Mouse (Mus musculus) spleen, adult 18-20 months (tissue): ENCODE data around the gene Rbm47.

ENCODE experiments used
- DNase-seq, 2 experiments: peaks; one replicate each; pipeline ENCODE4 v3.0.0; 2022; ENCODE audit warnings: mixed read lengths in 2 of 2

Rbm47 gene

DNA sequence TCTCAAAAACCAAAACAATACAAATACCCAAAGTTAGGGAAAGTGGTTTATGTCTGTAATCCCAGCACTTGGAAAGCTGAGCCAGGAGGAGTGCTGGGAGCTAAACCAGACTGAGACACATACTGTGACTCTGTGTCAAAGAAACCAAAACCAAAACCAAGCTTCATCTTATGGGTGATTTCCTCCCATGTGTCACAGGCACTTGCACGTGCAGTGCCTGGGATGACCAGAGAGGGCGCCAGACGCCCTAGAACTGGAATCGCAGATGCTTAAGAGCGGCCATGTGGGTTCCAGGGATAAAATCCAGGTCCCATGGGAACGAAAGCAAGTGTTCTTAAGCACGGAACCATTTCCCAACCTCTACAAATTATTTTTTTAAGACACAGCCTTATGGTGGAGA is 89.6 kb downstream of the Rbm47 start:
- peak; percentile 34 to 65 for DNase-seq

GRCm38 (mm10) chr5:66082229-66082572 is 90.7 kb downstream of the Rbm47 start:
- DNase-seq = no peak

DNA sequence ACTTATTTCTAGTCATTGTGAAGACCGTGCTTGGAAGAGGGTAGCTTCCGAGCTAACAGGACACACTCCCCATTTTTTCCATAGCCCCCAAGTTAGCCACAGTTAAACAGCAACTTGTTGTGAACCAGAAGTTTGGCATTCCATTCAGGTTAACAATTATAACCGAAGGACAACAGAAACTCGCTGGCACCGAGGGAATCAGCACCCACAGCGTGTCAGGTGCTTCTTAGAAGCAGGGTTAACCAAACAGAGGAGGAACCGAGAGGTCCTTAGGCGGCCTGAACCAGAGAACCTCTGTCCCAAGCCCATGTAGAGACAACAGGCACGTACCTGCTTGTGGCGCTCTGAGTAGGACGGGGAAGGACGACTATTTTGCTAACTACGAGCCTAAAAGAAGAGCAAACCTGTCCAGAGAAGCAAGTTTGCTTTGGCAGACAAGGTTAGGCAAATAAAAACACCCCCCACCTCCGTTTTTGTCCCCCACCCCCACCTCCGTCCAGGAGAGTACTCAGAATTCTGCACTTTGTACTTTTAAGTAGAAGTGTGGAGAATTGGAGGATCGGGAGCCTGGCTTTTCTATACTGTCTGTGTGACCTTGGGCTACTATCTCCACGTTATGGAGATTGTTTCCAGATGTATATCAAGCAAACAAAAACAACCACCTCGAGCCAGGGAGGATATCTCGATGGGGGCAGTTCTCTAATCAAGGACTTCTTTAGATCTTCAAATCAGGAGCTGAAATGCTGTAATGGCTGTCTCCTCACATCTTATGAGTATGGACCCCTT is 91.3 kb downstream of the Rbm47 start:
- no peak for DNase-seq

- no peak for DNase-seq
Measured at GRCm38 (mm10) chr5:66080529-66081220, 92.2 kb downstream of the Rbm47 start.

- no peak for DNase-seq
Measured at GRCm38 (mm10) chr5:66079358-66080179, 93.3 kb downstream of the Rbm47 start.

DNA sequence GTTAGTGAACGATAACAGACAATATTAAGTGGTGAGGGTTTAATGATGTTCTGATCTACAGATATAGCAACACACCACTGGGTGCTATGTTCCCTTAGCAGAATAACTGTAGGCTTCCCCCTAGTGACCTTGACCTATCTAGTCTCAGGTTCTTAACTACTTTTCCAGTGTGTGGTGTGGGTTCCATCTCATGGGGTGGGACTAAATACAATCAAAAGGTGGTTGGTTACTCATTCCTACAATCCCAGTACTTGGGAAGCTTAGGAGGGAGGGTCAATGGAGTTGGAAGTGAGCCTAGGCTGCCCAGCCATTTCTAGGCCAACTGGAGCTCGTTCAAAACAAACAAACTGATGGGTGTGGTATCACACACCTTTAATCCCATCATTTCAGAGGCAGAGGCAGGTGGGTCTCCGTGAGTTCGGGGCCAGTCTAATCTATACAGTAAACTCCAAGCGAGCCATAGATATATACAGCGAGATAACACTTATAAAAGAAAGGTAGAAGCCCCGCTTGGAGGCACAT is 94.4 kb downstream of the Rbm47 start:
- DNase-seq = no peak

GRCm38 (mm10) chr5:66077416-66077815 is 95.5 kb downstream of the Rbm47 start:
- peak; percentile 18 to 38 for DNase-seq

DNA sequence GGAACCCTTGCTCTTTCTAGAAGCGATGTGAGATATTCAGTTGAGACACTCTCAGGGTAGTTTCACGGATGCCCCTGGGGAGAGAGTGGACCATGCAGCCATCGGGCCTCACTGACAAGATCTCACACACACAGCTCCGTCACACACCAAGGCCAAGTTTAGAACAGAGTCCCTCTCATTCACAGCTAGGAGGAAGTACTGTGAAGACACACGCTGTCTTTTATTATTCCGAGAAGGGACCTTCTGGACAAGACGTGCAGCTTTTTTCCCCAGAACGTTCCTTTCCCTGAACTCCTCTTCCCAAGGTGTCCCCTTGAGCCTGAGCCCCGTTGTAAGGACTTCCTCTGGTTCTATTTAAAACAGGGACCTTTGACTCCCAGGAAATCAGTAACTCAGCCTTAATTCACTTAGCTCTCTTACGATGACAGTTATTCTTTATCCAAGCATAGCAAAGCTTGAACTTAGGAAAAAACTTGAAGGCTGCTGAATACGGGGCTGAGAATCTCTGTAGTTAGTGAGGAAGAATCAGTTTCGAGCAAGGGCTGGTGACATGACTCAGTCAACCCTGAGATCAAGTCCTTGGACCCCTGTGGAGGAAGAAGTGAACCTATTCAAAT is 96.1 kb downstream of the Rbm47 start:
- peak in 1 of 2 experiments; percentile 22 for DNase-seq

DNA sequence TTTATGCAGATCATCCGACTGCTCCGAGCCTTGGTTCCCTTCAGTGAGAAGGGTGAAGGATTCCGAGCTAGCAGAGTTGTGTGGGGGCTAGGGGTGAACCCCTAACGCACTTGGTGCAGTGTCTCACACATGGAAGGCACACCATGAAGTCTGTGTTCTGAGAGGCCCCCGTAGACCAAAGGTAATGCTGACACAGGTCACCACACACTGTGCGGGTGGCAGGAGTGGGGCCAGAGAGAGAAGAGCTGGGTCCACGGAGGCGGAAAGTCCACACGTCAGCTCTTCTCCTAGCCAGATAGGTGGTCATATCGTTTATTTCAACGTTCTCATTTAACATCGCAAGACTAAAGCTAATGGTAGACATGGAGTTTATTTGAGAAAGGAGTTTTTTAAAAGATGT is 97.0 kb downstream of the Rbm47 start:
- DNase-seq = no peak

DNA sequence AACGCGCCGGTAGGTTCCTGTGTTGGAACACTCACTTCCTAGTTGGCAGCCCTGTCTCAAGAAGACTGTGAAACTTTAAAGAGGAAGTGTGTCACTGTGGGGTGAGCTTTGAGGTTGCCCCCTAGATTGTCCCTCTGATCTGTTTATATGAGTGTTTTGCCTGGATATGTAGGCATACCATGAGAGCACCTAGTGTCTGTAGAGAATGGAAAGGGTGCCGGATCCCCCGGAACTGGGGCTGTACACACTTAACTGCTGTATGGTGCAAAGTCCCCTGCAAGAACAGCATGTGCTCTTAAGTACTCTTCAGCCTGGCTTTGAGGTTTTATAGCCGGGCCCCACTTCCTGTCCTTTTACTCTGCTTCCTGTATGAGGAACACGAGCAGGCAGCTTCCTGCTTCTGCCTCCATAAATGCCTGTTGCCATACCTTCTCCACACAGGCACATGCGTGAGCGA is 97.9 kb downstream of the Rbm47 start:
- DNase-seq = peak; percentile 68 to 70

GRCm38 (mm10) chr5:66074235-66074634 is 98.7 kb downstream of the Rbm47 start:
- DNase-seq = no peak

GRCm38 (mm10) chr5:66073604-66074164 is 99.2 kb downstream of the Rbm47 start:
- no peak for DNase-seq

DNA sequence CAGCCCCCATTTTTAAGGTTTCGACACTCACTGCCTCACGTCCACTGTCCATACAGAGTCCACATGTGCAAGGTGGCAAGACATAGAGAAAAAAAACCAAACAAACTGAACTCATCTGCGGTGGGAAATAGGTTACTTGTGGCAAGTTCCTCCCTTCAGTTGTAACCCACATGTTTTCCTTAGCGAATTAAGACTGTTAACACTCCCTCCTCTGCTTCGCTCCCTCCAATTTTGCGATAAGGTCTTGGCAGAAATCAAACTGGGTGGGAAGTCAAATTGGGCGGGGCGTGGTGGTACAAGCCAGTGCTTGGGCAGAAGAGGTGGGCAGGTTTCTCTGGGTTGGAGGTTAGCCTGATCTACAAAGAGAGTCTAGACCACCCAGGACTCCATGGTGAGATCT is 101.2 kb downstream of the Rbm47 start:
- no peak for DNase-seq

DNA sequence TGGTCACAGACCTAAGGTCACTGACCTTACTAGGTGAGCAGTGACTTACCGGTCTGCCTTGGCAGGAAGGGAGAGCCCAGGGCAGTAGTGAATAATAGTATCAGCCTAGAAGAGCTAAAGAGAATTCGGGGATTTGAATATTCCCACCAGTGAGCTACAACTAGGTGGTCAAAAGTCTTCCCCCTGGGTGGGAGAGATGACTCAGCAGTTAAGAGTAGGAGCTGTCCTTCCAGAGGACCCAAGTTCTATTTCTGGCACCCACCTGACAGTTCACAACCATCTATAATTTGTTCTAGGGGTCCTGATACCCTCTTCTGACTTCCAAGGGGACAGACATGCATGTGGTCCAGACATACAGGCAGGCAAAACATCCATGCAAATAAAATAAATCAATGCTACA is 102.6 kb downstream of the Rbm47 start:
- no peak for DNase-seq

DNA sequence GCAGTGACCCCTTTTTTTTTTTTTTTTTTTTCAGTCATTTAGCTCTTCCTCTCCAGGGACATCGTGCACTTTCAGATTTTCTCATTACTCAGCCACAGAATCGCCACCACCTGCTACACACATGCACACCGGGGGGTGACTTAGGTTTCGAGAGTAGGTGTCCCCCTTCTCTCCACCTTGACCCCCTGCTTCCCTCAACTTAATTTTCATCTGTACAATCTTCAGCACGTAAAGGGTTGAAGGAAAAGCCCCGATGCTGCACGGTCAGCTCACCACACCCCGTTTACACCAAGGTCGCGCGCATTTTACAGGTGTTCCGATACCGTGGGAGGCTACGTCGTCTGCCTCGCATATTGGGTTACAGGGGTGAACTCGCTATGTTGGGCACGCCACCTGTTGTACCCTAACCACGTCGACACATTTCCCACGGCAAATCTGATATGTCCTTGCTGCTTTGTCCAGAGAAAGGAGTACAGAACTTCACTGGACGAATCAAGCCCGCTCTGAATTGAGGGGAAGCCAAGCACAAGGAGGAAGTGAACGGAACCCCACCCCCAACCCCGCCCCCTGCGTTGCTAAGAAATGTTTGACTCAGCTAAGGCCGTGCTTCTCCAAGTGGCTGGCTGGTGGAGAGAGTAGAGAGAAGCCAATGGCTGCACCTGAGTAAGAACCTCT is 103.3 kb downstream of the Rbm47 start:
- peak; percentile 52 to 65 for DNase-seq

GRCm38 (mm10) chr5:66069133-66069469 is 103.8 kb downstream of the Rbm47 start:
- no peak for DNase-seq

- peak in 1 of 2 experiments; percentile 22 for DNase-seq
Measured at GRCm38 (mm10) chr5:66068068-66068920, 104.6 kb downstream of the Rbm47 start.

DNA sequence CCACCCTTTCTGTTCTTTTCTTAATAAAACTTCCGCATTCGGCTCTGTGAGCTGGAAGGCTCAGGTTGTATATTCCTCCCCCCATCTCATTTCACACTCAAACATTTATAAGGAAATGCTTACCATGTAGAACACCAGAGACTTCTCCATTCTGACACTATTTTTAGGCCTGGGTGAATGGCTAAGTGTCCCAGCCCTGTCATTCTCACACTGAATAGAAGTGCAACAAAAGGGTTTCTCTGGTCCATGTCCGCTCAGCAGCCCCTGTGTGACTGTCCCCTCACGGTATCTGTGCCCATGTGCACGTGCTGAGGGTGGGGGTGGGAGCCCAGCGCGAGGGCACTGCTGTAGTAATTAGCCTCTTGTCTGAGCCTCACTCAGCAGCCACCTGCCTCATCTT is 105.7 kb downstream of the Rbm47 start:
- DNase-seq = no peak

DNA sequence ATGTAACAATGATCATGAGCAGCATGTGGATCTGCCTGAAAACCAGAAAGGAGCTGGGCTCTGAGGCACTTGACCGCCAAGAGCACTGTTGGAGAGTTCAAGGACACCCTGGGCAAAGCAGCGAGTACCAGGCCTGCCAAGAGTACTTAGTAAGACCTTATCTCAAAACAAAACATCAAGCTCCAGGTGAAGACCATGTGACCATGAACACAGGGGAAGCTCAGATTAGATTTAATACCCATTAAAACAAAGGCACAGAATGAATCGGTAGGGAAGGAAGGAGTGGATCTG is 110.0 kb downstream of the Rbm47 start:
- DNase-seq = no peak

DNA sequence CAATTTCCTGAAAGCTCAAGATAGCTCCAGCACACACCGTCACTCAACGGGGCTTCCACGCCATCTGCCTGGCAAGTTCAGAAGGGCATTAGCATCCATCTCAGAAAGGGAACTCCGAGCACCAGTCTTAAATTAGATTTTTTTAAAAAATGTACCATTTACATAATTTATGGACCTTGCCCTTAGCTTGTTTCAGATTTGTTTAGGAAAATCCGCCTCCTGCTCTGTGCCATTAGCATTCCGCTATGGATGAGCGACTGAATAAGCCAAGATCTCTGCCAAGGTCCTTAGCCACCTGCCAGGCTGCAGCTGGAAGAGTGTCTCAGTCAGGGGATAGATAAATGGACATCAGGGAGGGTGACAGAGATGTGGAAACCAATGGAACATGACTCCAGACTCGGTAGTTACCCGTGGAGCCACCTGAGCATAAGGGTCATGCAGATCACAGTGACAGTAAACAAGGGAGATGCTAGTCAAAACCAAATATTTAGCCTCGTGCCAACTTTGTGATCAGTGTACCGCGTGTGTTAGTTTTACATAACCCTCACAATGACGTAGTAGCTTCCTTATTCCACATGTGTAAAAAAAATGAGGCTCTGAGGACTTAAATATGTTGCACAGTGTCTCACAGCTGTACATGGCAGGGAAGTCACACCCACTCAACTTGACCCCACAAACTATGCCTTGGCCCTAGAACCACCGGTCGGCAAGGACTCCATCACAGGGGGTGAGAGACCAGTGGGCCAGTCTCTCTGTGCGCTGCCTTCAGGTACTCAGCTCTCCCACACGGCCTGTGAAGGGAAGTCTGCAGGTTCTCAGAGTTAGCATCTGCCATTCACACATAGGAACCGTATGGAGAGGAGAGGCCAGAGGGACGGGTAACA is 110.6 kb downstream of the Rbm47 start:
- DNase-seq = no peak
